Mouse (Mus musculus): ENCODE measurements at regions not wholly inside any gene's neighbourhood (a gene's known extent, or its start where the extent isn't known, plus 50 kb on each side); places are given as distances from the start of the nearest gene placed in this dataset.

DNA sequence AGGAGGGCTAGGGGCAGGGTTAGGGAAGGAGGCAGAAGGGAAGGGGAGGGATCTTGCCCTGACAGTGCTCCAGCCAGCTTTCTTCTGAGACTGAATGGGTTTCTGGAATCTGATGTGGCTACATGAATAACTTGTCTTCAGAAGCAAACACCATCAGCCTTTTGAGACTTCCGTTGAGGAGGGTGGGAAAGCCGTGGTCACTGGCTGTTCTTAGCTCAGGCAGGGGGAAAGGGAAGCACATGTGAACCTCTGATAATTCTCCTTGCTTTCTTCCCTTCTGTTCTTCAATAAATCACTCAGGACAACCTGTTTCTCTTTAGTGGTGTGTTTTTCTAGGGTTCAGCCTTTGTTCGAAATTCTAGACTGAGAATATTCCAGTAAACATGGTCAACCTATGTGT lies 148.9 kb downstream of the Bcl11a start:
- intact Hi-C loops (cut with DNase I): no loop called here
- DNase-seq (ENCODE audit: low spot score in 2 of 2): no peak

DNA sequence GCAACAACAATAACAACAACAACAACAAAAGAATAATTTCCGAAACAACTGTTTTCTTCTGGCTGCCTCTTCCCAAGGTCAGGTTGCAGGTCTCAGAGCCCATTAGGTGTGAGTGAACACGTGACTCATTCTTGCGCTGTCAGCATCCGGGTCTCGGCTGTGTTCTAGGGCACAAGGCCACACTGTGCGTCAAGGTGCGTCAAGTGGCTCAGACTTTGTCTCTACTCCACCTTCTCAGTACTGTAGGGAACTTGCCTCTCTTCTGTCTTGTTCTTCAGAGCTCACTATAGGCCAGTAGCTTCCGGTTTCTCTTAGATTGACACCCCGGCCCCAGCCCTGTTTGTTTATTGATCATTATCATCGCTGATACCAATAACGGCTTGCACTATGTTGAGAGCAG lies 155.5 kb downstream of the Bcl11a start:
- intact Hi-C loops (cut with DNase I): no loop called here
- no peak for DNase-seq (ENCODE audit: low spot score in 2 of 2)

DNA sequence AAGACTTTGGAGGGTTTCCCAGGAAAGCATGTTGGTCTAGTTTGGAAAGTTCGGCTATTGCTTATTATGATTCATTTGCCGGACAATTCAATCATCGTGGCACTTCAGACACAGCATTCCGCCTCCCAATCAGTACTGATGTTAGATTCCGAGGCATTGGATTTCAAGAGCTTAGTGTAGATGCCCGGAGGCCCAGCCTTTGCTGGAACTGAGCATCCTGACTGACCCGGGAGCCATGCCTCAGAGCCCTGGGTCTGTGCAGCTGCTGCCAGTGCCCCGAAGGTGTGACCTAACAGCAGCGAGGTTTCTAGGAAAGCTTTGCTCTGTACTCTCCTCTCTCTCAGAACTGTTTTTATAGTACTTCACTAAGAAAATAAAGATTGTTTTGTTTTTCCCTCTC lies 156.0 kb downstream of the Bcl11a start:
- no peak for DNase-seq (ENCODE audit: low spot score in 2 of 2)
- intact Hi-C loops (cut with DNase I): no loop called here

DNA sequence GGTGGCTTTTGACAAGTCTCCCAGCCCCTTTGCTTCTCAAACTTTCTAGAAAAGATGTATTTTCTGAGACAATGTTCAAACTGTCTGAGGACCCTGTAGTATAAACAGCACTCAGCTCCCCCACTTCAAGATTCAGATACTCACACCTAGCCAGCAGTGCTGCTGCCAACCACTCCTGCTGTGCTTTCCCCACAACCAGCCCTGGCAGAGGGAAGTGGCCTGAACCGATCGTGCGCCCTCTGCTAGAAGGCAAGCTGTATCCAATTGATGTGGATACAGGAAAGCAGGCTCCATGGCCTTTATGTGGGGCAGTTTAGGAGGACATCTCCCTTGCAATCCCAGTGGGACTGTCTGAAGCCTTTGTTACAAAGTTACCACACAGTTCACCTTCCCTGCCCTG lies 156.6 kb downstream of the Bcl11a start:
- intact Hi-C loops (cut with DNase I): no loop called here
- no peak for DNase-seq (ENCODE audit: low spot score in 2 of 2)

DNA sequence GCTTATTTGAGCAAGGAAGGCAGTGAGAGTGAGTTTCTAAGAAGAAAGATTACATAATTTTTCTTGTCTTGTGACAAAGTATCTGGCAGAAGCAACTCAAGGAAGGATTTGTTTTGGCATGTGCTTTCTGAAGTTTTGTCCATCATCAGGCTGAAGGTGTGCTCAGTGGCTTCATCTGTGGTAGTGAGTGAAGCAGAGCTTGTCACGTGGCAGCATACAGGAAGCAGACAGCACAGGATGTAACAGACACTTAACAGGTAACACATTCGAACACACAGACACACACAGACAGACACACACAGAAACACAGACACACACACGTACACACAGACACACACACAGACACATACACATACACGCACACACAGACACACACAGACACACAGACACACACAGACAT lies 157.5 kb downstream of the Bcl11a start:
- DNase-seq (ENCODE audit: low spot score in 2 of 2): no peak

DNA sequence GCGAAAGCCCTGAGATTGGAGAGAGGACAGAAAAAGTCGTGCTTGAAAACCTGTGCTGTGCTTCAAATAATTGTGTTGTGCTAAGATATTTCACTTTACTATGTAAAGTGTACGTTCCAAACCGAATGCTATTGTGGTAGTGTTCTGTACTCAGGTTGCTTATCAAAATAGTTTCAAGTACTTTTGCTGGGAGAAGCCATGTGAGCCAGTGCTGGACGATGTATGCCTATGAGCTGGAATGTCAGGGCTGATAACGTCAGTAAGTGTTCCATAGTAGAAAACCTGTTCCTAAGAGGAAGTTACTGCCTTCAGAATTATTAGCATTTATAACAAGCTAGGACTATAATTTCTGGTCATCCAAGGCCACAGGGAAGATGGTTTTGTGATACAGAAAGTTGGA lies 161.8 kb downstream of the Bcl11a start:
- no peak for DNase-seq (ENCODE audit: low spot score in 2 of 2)
- intact Hi-C loops (cut with DNase I): no loop called here

More for the DNA sequence above, 157.5 kb downstream of the Bcl11a start:
- intact Hi-C loops (cut with DNase I): no loop called here

DNA sequence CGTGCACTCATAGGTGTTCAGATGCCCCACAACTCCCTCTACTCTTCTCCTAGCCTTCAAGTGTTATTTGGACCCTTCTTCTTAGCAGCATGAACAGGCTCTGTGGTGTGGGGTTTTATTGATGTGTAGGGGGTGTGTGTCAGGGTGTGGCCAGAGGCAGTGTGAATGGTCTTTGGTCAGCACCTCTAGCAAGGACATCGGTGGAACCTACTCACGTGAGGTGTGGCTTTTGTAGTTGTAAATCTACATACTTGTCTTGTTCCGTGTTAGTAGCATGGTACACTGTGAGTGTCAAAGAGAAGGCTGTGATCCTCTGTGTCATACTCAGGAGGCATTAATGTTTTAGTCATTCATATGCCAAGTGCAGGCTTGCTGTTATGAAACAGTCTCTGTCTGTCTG lies 164.2 kb downstream of the Bcl11a start:
- no peak for DNase-seq (ENCODE audit: low spot score in 2 of 2)
- intact Hi-C loops (cut with DNase I): no loop called here

DNA sequence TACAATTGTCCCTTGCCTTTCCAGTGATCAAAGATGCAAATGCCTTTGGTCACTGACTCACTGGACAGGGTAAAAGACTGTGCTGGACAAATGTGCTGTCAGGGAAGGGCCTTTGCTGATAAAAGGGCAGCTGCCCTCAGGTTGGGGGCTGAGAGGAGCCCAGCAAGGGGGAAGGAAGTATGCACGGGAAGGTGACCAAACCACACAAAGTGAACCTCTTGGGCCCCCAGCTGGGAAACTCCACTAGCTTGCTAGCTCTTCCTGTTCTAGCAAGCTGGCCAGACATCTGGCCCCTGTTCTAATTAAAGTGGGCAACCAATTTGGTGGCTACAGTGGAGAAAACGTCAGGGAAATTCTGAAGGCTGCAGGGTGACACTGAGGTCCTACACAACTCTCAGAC lies 165.0 kb downstream of the Bcl11a start:
- intact Hi-C loops (cut with DNase I): no loop called here

DNA sequence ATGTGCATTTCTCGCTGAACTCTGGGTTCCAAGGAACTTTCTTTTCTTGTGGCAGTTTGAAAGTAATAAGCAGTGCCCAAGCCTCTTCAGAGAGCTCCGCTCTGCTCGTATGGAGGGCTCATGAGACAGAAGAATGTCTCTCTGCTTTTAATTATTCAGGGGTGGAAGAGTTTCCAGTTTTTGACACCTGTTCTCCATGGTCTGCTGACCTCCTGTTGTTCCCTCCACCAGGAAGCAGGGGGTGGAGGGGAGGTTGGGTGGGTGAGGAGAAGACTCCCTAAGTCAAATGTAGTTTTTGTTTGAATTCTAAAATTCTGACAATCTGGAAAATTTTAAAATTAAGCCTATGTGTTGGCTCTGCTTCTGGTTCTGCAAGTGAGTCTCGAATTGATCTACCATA lies 167.5 kb downstream of the Bcl11a start:
- DNase-seq (ENCODE audit: low spot score in 2 of 2): no peak
- intact Hi-C loops (cut with DNase I): no loop called here

More for the DNA sequence above, 165.0 kb downstream of the Bcl11a start:
- no peak for DNase-seq (ENCODE audit: low spot score in 2 of 2)

DNA sequence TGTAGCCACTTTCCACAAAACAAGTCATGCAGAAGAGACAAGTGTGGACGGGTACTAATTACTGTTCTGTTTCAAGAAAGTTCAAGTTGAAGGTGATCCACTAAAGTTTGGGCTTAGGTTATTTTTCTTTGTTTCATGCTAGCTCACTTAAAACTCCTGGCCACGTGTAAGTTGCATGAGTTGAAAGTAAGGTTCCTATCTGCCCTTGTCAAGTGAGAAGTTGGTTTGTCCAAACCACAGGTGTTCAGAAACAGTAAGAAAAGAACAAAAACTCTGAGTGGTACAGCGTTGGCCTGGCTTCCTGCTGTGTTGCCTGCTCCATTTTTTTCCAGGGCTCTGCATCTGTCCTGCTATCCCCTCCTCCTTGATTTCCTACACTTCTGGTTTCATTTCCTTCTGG lies 168.5 kb downstream of the Bcl11a start:
- no peak for DNase-seq (ENCODE audit: low spot score in 2 of 2)
- intact Hi-C loops (cut with DNase I): no loop called here

DNA sequence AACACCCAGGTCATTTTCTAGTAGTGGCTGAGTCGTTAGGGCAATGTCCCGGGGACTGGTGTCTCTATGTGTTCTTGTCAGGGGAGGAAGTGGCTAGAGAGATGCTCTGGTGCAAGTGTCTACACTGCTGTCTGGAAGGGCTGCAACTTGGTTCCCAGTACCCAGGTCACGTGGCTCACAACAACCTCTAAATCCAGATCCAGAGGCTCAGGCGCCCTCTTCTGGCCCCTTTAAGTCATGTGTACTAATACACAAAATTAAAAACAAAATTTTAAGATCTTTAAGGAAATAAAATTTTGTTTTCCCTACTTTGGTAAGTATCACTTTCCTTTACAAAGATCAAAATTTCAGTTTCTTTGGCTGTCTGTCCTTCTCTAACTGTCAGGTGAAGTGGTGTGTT lies 169.4 kb downstream of the Bcl11a start:
- no peak for DNase-seq (ENCODE audit: low spot score in 2 of 2)
- intact Hi-C loops (cut with DNase I): no loop called here

DNA sequence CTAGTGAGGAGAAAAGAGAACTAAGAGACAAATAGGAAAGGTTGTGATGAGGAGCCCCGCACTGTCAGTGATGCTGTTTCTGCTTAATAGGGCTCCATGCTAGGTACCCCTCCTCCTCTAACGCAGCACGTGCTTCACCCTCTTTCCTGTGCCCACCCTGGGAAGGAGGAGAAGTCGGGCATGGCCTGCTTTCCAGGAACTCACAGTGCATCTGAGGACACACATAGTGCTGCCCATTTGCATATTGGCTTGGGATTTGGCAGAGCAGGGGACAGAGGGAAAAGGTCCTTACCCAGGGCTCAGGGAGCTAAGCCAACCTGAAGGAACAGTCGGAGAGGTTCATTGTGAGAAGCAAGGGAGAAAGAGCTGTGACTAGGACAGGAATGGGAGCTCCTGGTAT lies 173.7 kb downstream of the Bcl11a start:
- intact Hi-C loops (cut with DNase I): no loop called here
- no peak for DNase-seq (ENCODE audit: low spot score in 2 of 2)

DNA sequence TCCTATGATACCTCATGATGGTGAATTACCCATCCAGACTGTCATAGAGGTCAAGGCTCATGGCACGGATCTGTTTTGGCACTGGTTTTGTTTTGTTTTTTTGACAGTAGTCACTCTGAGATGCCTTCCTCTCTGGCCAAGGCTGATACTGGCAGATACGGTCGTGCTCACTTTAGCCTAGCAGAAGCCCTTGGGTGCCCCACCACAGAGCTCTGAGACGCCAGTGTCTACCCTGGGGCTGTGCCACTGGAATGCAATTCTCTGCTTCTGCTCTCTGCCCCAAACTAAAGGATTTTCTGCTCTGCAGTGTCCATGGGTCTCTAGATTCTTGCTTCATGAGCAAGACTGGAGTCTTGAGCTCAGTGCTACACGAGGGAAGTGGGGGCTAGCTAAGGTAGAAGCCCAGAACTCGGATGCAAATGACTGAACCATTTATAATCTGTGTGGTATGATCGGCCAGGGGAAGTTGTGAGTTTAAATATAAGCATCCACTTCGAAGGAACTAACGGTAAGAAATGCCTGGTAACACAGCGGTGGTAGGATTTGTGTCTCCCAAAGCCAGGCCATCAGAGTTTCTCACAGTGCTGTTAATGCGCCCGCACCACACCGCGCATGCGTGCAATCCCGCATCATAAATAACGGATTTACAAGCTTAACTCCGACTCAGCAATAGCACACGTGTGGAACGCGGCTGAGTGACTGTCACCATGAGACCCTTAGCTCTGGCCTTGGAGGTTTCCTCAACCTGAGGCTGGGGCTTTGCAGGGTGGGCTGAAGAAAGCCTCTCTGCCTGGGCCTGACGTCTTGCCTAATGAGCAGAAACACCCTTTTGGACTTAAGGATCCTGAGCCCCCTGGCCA lies 177.6 kb downstream of the Bcl11a start:
- intact Hi-C loops (cut with DNase I): no loop called here
- DNase-seq (ENCODE audit: low spot score in 2 of 2): no peak

DNA sequence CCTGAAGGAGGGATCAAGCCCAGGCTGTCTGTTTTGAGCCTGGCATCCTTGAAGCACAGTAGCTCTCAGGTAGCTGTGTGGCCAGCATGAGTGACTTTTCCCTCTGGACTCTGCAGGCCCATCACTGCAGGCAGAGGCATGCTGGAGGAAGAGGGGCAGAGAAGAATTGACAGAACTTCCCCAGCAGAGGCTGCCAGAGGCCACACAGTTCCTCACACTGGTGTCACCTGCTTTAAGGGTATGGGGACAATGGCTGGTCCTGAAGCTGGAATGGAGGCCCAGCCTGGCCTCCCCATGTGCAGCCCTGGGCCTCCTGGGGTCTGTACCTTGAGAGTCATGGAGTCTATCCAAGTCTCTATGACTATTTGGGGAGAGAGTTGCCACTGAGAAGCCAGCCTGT lies 179.9 kb downstream of the Bcl11a start:
- no peak for DNase-seq (ENCODE audit: low spot score in 2 of 2)

DNA sequence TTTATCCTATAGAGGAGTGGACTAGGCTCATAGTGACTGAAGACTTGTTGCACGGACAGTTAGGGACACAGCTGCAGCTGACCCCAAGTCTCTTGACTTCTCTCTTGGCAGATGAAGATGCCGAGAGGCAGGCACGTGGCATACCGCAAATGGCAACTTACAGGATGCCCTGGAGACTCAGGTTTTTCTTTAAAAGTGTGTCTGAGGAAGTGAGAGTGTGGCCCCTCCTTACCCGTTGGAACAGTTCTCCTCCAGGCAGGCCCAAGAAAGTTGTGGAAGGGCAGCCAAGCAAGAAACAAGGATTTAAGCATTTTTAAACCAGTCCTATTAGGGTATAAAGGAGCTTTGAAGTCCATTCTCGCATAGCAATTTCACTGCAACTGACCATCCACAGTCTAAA lies 180.5 kb downstream of the Bcl11a start:
- intact Hi-C loops (cut with DNase I): no loop called here
- DNase-seq (ENCODE audit: low spot score in 2 of 2): no peak

More for the DNA sequence above, 179.9 kb downstream of the Bcl11a start:
- intact Hi-C loops (cut with DNase I): no loop called here

DNA sequence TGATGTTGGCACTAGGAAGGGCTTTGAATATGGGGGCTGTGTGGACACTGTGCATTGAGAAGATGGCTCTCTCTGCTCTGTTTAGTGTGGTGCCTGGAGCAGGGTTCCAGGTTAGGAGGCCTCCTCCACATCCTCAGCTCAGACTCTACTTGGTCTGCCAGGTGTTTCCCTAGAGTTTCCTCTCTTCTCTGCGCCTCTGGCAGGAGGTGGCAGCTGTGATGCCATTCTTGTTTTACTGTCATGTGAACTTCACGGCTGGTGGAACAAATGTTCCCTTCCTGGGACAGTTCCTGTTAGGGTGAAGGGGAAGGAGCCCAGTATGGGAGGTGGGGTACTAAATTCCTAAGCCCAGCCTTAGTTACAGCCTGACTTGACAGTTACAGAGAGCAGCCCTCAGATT lies 181.8 kb downstream of the Bcl11a start:
- DNase-seq (ENCODE audit: low spot score in 2 of 2): no peak
- intact Hi-C loops (cut with DNase I): no loop called here

DNA sequence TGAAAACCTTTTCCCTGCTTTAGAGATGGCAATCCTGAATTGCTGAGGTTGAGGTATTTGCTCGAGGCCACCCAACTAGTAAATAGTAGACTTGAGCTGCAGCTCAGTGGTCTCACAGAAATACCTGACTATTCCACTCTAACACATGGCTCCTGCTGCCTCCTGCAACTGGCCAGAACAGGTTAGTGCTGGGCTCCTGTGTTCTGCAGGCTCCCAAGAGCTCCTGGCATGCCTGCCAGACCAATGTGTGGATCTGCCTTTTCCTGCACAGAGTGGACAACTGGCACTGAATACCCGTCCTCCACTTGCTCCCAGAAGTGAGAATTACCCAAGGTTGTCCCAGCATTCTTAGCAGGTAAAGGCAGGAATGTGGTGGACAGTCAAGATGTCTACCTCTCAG lies 191.2 kb downstream of the Bcl11a start:
- DNase-seq (ENCODE audit: low spot score in 2 of 2): no peak
- intact Hi-C loops (cut with DNase I): no loop called here

DNA sequence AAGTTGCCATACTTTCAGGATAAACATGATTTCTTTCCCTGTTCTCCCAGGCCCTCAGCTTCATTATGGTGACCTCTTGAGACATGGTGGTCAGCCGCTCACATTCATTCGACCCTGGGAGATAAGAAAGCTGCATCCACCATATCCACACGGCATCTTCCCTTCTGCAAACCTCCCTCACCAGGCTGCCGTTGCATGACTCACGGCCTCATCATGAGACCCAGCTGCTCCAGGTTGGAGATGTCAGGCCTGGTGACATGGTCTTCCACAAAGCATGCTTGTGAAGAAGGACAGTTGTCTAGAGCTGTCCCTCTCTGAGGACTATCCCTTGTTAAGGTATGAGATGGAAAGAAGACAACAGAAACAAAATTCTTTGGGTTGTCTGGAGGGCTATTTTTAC lies 203.8 kb downstream of the Bcl11a start:
- no peak for DNase-seq (ENCODE audit: low spot score in 2 of 2)

DNA sequence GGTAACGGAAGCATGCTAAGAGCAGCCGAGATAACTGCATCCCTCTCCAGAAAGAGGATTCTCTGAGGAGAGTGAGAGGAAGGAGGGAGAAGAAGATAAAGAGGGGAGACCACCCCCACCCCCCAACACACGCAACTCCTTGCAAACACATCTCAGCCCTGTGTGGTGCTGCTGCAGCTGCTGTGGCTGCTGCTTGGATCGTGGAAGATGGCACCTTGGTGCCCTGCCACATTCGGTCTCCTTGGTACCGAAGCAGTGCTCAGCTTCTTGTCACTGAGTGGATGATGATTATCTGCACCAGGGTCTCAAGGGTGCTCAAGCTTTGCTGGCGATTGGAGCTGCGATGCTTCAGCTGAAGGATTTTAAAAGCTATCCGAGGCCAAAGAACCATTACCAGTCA lies 204.7 kb downstream of the Bcl11a start:
- DNase-seq (ENCODE audit: low spot score in 2 of 2): no peak
- intact Hi-C loops (cut with DNase I): no loop called here

More for the DNA sequence above, 203.8 kb downstream of the Bcl11a start:
- intact Hi-C loops (cut with DNase I): no loop called here

DNA sequence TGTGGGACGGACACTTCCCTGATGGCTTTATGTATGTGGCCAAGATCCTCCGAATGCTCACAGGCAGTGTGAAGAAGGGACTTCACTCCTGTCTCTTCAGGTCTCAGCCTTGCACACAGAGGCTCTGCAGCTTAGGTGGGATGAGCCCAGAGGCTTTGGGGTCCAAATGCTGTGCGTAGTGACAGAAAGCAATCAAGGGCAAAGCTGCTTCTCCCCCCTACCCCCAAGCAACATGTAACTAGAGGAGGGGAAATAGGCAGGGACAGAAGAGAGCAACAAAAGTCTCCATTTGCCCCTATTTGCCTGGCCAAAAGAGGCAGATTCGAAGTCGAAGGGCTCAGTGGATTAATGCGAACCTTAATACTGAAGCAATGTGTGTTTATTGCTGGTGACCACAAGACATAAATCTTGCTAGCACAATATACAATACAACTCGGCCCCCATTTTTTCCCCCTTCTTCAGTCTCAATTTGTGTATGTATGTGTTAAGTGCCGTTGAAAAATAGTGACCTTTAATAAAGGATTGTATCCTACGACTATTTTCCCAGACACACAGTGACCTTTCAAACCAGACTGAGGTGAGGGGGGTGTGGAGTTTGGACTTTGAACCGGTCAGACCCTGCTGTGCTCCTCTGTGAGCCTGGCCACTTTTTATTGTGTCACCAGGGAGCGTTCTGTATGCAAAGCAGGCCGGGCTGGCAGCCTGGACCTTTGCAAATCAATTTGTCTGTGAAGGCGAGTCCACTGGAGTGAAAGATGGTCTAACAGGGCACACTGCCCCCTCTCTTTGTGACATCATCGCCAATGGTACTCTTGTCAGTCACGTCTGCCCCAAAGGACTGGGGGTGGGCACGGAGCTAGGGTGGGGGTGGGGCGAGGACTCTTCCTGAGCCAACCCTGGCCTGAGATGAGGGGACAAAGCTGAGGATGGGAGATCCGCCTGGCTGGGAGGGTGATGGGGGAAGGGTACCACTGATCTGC lies 208.6 kb downstream of the Bcl11a start:
- no peak for DNase-seq (ENCODE audit: low spot score in 2 of 2)
- intact Hi-C loops (cut with DNase I): no loop called here

DNA sequence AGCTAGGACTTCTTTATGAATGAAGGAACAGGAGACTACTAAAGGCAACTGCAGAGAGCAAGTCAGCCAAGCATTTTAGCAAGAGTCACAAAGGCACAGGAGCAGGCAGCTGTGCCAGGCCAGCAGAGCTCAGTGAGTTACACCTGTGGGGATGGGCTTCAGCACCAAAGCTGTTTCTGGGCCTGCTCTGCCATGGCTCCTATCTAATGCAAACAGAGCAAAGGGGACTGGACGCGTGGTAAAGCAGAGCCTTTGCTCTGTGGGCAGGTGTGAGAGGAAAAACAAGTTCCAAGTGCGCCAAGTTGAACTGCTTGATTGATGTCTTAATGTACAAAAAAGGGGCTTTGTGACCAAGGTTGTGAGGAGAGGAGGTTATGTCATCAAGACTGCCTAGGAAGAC lies 215.4 kb downstream of the Bcl11a start:
- intact Hi-C loops (cut with DNase I): no loop called here
- no peak for DNase-seq (ENCODE audit: low spot score in 2 of 2)
